Mouse (Mus musculus): Measurements from ENCODE around the gene Swap70.
"Not testable (repeated sequence)": the region's sequence is repeated elsewhere in the genome, so short reads cannot be mapped to it uniquely, and the experiment has no call there.

Swap70 gene

DNA sequence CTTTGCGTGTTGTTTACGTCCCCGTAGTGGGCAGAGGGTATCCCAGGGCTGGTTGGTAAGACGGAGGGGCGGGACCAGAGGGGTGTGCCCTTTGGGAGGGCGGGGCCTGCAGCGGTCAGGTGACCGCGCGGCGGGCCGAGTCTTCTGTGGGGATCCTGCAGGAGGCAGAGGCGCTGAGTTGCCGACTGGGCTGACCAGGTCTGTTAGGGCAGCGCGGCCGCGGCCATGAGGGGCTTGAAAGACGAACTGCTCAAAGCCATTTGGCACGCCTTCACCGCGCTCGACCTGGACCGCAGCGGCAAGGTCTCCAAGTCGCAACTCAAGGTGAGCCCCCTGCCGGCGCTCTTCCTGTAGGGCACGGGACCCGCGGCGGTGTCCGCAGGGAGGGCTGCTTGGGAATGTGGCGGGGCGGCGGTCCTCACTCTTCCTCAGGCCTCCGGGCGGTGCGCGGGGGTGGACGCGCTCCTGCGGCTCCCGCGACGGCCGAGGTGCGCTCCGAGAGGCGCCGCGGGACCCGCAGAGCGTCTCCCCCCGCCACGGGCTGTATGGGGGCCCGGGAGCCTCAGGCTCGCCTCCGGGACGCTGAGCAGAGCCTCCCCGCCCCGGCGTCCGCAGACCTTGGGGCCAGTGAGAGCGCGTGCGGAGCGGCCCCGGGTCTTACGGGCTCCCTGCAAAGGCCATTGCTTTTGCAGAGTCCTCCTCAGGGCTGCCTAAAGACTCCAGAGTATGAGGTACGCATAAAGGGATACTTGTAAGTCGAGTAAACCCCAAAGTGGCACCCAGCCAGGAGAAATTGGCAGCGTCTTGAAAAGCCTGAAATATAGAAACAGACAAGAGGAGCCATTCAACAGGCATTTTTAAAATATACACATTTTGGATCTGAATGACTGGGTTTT lies at the start of gene Swap70:
Gene Swap70 (plus strand): TSS at position 126 of the 896 bp plus-strand sequence.
- DNase-seq (ENCODE audit: low spot score): peak; percentile 92

DNA sequence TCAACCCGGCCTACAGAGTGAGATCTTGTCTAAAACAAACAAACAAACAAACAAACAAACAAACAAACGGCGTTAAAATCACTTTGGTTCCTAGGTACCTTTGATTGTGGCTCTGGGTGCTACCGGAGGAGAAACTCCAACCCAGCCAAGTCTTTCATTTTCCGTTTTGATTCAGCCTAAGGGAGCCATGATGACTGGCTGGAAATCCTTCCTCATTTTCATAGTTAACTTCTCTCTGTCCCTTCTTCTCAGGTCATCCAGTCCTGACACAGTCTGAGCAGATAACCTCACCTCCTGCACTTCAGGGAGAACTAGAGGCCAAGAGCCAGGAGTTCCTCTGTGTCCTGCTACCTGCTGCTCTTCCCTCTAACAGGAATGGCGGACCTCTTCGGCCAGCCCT lies 42.3 kb upstream of the Swap70 start:
- DNase-seq (ENCODE audit: low spot score): no peak

DNA sequence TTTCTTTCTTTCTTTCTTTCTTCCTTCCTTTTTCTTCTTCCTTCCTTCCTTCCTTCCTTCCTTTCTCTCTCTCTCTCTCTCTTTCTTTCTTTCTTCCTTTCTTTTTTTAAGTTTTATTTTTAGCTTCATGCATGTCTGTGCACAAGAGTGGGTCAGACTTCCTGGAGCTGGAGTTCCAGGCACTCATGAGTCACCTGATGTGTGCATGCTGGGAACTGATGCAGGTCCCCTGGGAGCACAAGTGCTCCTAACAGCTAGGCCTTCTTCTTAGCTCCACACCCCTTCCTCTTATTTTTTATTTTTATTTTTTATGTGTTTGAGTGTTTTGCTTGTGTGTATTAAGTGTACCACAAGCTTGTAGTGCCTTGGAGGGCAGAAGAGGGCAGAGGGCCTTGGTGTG lies 40.9 kb upstream of the Swap70 start:
- DNase-seq (ENCODE audit: low spot score): no peak

DNA sequence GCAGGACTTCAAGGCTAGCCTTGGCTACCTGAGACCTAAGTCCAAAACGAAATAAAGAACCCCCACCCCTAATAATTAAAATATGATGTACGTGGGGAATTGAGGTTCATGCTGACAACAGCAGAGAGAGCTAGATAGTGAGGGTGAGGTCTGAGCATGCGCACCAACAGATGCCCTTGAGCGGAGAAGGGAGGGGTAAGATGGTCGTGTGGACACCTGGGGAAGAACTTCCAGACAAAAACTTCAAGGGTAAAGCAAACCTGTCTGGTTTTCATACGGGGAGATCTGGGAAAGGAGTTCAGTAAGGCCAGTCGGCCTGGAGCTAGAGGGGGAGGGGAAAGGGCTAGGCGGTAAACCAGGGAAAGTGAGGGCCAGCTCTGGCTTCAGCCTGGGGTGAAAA lies 40.1 kb upstream of the Swap70 start:
- no peak for DNase-seq (ENCODE audit: low spot score)

DNA sequence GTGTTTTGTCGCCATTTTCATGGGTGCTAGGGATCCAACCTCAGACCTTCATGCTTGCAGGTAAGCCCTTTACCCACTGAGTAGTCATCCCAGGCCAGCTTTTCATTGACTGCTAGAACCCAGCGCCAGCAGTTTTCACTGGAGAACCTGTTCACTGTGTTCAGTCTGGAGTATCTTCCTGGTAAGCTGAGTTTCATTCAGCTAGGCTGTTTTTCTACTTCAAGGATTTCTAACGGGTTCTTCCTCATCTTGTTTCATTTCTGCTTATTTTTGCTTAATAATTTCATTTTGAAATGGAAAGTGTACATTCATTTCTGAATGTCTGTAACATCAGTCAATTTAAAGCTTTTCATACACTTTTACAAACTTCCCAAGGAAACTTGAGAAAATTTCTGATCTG lies 36.9 kb upstream of the Swap70 start:
- DNase-seq (ENCODE audit: low spot score): no peak

DNA sequence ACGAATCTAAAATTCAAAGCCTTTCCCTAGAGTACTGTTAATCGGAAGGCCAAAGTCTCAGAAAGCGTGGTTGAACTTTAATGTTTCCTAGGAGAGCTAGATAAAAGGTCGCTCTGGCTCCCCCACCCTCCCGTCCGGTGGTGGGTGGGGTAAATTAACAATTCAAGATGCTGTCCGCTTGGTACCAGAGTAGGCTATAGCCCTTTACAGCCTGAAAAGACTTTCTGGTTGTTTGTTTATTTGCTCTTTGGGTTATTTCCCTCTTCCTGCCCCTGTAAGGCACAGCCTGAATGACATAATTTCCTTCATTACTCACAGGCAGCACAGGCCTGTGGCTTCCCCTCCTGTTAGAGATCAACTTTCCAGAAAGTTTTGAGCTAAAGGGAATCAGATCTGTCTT lies 31.6 kb upstream of the Swap70 start:
- peak; percentile 43 for DNase-seq (ENCODE audit: low spot score)

DNA sequence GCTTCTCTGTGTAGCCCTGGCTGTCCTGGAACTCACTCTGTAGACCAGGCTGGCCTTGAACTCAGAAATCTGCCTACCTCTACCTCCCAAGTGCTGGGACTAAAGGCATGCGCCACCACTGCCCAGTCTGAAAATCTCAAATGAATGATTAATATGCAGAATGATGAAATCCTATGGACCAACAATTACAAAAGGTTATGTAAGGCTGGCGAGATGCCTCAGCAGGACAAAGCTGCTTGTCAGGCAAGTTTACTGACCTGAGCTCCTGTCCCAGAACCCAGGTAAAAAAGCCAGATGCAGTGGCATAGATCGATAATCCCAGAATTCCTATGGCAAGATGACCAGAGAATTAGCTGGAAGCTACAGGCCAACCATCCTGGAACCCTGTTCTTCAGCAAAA lies 28.3 kb upstream of the Swap70 start:
- no peak for DNase-seq (ENCODE audit: low spot score)

DNA sequence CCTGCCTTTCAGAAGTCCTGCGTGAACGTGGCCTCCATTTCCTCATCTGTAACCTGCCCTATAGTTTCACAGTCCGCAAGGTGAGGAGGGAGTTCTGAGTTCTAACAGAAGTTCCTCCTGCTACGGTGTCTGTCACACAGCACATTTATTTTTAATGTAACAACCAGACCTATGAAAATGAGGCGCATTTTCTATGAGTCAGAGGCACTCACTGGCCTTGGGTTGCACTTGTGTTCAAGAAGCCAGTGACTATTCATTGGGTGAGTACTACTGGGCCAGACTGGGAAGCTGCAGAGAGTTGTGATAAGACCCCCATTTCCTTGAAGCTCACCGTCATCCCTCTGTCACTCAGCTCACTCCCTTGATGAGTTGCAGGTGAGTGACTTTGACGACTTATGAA lies 24.3 kb upstream of the Swap70 start:
- DNase-seq (ENCODE audit: low spot score): no peak

DNA sequence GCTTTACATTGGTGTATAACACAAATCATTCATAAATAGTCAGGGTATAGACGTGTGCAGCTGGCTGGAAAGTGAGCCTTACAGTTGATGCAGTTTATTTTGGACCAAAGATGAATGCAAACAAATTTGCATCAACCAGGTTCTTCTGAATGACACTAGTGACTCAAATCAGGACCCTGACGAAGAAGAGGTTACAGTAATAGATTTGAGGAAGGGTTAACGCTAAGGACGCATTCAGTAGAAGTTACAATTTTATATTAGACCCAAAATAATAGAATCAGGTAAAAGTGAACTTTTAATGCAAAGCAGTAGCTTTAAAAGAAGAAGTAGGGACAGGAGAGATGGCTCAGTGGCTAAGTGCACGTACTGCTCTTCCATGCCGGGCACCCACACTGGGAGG lies 19.6 kb upstream of the Swap70 start:
- DNase-seq (ENCODE audit: low spot score): no peak

DNA sequence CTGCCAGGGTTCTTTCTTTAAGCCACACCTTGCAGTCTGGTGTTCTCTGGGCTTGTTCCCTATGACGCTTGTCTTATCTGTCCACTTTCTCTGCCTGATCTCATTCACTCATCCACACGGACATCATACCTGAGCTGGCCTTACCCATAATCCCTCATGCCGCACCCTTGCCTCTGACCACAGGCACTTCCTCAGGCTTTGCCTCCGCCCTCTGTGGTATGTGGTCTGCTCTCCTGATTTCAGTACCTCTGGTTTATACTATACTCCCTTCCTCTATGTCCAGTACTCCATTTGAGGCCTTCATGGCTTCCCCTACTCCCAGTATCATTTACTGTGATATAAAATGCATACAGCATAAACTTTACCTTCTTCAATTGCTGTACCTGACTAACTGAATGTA lies 17.3 kb upstream of the Swap70 start:
- no peak for DNase-seq (ENCODE audit: low spot score)

DNA sequence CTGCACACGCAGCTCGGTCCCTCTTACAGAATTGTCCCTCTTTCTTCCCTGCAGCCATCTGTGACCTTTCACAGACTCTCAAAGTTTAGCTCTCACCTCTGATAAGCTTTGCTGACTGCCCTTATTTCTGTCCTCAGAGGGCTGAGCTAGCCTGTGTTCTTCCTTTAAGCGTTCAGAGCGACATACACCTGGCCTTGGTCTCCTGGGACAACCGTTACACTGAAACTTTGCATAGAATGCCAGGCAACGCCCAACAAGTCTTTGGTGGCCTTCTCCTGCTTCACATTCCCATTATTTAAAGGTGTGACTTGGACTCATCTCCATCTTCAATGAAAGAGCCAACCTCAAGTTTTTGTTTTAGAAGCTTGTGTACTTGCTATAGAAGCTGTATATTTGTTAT lies 13.2 kb upstream of the Swap70 start:
- no peak for DNase-seq (ENCODE audit: low spot score)

DNA sequence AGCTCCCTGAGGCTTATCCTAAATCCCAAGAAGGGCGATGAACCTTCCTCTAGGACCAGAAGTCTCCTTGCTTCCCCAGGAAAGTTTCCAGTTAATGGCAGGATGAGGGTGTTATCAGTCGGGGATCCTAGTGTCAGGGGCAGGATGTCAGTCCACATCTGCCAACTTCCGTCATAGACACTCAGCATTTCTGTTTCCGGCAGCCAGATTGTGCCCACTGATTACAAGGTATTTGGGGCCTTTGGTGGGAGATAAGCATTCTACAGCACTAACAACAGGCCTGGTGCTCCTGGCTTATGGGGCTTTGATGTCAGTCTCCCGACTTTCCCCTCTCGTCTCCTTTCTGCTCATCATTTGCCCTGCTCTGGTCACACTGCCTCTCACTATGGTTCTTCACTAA lies 12.1 kb upstream of the Swap70 start:
- no peak for DNase-seq (ENCODE audit: low spot score)

DNA sequence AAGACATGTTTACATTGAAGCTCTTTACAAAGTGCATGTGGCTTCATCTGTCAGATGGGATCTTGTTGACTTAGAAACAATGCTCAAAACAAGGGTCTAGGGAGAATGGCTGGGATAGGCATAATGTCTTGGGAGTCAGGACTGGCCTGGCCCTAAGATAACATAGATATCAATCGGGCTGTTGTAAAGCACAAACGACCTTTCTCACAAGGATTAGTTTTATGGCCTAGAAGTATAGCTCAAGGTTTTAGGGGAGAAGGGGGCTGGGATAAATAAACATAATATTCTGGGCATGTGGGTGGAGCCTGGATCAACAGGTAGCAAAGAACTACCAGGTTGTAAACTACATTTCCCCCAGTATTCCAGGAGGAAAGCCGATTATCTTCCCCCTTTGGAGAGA lies 10.5 kb upstream of the Swap70 start:
- DNase-seq (ENCODE audit: low spot score): no peak

DNA sequence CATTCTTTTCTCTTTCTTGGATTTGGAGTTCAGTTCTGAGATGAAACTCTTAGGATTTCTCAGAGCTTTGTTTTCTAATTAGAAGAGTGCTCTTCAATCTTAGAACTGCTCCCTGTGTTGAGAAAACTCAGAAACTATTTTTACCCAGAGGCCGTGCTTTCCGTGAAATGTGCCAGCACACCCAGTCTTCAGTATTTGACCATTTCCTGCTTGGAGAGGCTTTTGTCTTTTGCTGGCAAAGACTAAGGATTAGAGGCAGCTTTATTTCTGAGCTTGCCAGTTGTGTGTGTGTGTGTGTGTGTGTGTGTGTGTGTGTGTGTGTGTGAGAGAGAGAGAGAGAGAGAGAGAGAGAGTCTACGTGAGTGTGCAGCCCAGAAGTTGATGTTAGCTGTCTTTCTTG lies 6.6 kb upstream of the Swap70 start:
- DNase-seq (ENCODE audit: low spot score): no peak

DNA sequence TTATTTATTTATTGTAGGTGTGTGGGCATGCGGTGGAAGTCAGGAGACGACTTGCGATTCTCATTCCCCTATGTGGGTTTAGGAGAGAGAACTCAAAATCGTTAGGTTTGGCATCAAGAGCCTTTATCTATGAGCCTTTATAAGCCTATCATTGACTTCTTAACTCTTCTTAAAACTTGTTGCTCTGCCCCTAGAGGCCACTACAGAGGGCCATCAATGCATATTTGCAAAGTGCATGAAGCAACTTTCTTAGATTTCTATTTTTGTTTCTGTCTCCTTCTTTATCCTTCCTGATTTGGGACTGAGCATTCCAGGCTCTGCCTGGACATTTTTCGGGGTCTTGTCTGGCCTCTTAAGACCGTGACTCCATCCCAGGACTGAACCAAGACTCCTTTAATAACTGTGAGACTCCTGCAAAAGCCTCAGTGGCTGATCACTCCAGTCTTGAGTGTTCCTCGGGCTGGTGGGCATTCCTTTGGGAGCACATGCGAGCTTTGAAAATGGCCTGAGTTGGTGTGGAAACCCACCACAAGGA lies 393 bp upstream of the Swap70 start:
- no peak for DNase-seq (ENCODE audit: low spot score)

DNA sequence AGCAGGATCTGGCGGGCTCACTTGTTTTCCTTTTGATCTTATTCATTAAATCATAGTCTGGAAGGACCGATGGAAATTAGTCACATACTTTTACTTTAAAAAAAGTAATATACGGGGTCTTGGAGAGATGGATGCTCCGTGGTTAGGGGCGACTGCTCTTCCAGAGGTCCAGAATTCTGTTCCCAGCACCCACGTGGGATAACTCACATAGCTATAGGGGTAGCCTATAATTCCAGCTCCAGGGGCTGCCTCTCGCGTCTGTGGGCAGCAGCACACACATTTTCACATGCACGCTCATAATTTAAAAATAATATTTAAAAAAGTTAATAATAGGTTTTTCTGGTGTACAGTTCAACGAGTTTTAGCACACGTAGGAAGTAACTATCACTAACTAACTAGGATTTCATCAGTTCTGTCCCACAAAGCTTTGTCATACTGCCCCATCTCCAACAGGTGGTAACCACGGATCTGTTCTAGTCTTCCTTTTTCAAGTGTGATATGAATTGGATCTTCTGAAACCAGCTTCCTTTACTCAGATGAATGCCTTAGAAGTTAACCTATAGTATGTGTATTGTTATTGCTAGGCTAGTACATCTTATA lies 1.2 kb downstream of the Swap70 start:
- DNase-seq (ENCODE audit: low spot score): no peak

DNA sequence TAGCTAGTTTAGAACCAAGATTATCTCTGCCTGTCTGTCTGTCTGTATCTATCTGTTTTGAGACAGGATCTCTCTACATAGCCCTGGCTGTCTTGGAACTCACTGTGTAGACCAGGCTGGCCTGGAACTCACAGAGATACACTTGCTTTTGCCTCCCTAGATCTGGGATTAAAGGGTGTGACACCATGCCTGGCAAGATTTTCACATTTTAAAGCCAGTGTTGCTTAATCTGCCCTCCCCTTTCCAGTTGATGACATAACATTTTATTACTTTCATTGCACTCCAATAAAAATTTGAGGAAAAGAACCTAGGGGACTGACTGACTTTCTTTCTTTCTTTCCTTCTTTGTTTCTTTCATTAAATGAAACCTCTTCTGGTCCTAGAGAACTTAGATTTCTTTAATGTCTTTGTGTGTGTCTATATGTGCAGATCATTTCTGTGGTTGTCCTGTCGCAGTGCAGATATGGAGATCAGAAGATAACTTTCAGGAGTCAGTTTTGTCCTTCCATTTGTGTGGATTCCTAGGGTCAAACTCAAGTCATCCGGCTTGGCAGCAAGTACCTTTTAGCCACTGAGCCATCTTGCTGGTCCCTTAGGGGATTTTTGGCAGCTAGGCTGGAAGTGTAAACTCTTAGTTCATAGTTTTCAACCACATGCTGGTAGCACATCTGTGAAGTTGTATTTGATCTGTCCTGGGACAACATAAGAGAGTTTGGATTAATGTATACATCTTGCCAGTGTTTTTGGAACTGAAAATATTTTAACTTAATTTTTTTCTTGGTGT lies 2.4 kb downstream of the Swap70 start:
- DNase-seq (ENCODE audit: low spot score): no peak

DNA sequence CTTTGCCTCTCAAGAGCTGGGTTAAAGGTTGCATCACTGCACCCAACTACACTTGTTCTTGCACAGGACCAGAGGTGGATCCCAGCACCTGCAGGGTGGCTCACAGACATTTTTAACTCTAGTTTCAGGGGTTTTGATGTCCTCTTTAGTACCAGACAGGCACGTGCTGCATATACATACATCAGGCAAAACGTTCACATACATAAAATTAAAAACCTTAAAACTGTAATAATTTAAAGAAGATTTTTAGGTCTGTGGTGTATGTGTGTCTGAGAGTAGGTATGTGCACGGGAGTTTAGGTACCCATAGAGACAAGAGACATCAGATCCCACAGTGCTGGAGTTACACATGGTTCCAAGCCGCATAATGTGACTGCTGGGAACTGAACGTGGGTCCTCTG lies 5.0 kb downstream of the Swap70 start:
- DNase-seq (ENCODE audit: low spot score): no peak

DNA sequence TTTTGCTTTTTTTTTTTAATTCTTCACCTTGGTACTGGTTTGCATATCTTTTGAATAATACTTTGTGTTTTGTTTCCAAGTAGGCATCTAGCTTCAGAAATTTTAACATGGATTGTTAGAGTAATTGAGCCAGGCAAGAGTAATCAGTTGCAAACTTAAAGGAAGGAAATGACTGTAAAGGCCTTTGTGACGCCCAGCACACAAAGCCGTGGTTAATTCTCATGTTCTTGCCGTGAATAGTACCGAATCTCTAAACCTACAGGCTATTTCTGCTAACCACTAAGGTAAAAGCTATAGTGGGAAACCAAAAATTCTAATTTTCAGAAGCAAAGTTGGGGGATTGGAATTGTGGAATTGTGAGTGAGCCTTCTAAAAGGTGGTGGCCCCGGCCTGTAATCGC lies 8.5 kb downstream of the Swap70 start:
- DNase-seq (ENCODE audit: low spot score): no peak

DNA sequence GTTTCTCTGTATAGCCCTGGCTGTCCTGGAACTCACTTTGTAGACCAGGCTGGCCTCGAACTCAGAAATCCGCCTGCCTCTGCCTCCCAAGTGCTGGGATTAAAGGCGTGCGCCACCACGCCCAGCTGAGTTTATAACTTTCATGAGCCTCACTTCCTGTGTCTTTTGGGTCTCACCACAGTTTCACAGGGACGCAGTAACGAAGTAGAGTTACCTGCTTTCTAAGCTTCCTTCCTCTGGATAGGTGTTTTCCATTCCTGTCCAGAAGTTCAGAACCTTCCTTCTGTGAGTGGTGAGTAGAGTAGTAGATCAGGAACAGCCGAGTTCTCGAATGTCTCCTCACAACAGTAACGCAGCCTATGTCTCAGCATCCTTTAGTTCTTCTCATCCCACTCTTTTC lies 9.6 kb downstream of the Swap70 start:
- DNase-seq (ENCODE audit: low spot score): not testable (repeated sequence)

DNA sequence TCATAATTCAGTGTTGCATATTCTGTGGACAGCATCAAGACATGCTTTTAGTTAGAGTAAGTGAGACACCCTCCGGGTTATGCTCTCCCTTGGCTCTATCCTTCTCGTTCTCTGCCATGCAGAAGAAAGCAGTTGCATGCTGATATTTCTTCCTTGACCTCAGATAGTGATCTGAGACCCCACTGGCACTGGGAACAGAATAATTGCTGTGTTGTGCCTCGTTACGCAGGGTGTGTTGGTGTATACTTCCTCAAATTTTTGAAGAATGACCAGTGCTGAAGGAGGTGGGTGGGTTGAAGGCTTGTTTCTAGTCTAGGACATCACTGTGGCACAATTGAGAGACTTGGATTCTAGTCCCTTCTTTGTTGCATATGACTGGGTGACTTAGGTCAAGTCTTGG lies 14.6 kb downstream of the Swap70 start:
- DNase-seq (ENCODE audit: low spot score): no peak

DNA sequence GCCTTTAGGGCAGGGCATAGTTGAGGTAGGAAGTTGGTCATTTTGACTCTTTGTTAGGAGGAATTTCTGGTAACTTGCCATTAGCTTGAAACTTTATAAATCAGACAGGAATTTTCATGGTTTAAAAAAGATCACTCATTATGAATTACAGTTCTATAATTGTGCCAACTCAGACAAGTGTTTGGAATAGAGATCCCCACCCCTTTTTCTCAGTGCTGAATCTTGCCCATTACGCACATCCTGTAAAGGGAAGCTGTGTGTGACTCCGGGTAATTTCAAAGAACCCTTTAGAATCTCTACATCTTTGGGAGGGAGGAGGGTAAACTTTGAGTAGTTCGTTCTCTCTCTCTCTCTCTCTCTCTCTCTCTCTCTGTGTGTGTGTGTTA lies 15.9 kb downstream of the Swap70 start:
- no peak for DNase-seq (ENCODE audit: low spot score)
